Mouse (Mus musculus) hindbrain, postnatal 0 days (tissue): ENCODE measurements at regions not wholly inside any gene's neighbourhood (a gene's known extent, or its start where the extent isn't known, plus 50 kb on each side); places are given as distances from the start of the nearest gene placed in this dataset.

Experiments used
- ATAC-seq: fragments of 200-750 bp; cut with Nextera tagmentation; 2 replicates; pipeline ENCODE4 v1.8.0; 2017; ENCODE audit warnings: mild to moderate bottlenecking, moderate TSS enrichment, moderate library complexity
- DNase-seq: peaks from one replicate; pipeline ENCODE4 v3.0.0-alpha.2; 2015; ENCODE audit warnings: low spot score
- H3K27ac ChIP-seq: fragments of 300-500 bp; sonication (generic); 2 replicates; pipeline ENCODE4 v1.5.1; 2014; ENCODE audit warnings: mild to moderate bottlenecking
- H3K27me3 ChIP-seq: fragments of 300-500 bp; sonication (generic); 2 replicates; pipeline ENCODE4 v1.6.1; 2014; ENCODE audit warnings: low read length, mixed read lengths; ENCODE audit not compliant: insufficient read depth
- H3K36me3 ChIP-seq: fragments of 300-500 bp; sonication (generic); 2 replicates; pipeline ENCODE4 v1.6.1; 2014; ENCODE audit warnings: low read length, mixed read lengths; ENCODE audit not compliant: insufficient read depth
- H3K4me1 ChIP-seq: fragments of 300-500 bp; sonication (generic); 2 replicates; pipeline ENCODE4 v1.6.1; 2014; ENCODE audit warnings: antibody characterized with exemption, low read length, mixed read lengths; ENCODE audit not compliant: insufficient read depth
- H3K4me2 ChIP-seq: fragments of 300-500 bp; sonication (generic); 2 replicates; pipeline ENCODE4 v1.6.1; 2014; ENCODE audit warnings: low read depth, mild to moderate bottlenecking, low read length, moderate library complexity, mixed read lengths
- H3K4me3 ChIP-seq: fragments of 300-500 bp; sonication (generic); 2 replicates; pipeline ENCODE4 v1.5.1; 2014; ENCODE audit warnings: low read length
- H3K9ac ChIP-seq: fragments of 300-500 bp; sonication (generic); replicated peaks from 2 replicates; pipeline ENCODE4 v1.6.1; 2014; ENCODE audit warnings: mild to moderate bottlenecking, low read length, moderate library complexity, mixed read lengths
- H3K9me3 ChIP-seq: fragments of 300-500 bp; sonication (generic); 2 replicates; pipeline ENCODE4 v1.6.1; 2016; ENCODE audit warnings: low read length, mixed read lengths
- CTCF ChIP-seq: IDR thresholded peaks from 2 replicates; pipeline ENCODE4 v1.5.1; 2016; ENCODE audit warnings: antibody characterized with exemption, control low read depth, low read depth
- WGBS: fragments of 180-500 bp; shearing (Covaris S2); extraction: QIAGEN DNeasy Blood & Tissue Kit; methylation state at CpG from one replicate; pipeline ENCODE4 v1.1.7; 2014; 5-methylcytosine and 5-hydroxymethylcytosine counted together

GRCm38 (mm10) chr15:67357867-67358266, 857.2 kb upstream of the Lrrc6 start:
- DNase-seq (no peak), ATAC-seq (no peak)
- H3K9me3 ChIP-seq: no peaks in the 10 kb centered on the region
- no peak overlapping the region for H3K4me2 ChIP-seq
- H3K27me3 ChIP-seq: no peaks in the 10 kb centered on the region
- no peak overlapping the region for H3K27ac ChIP-seq
- no peak overlapping the region for H3K4me3 ChIP-seq
- H3K36me3 ChIP-seq: no peaks in the 10 kb centered on the region
- TF ChIP-seq CTCF: no peak
- H3K4me1 ChIP-seq: no peaks in the 10 kb centered on the region
- 87% methylated on average over 3 of the region's 3 CpGs for WGBS
- H3K9ac ChIP-seq: no peak overlapping the region

DNA sequence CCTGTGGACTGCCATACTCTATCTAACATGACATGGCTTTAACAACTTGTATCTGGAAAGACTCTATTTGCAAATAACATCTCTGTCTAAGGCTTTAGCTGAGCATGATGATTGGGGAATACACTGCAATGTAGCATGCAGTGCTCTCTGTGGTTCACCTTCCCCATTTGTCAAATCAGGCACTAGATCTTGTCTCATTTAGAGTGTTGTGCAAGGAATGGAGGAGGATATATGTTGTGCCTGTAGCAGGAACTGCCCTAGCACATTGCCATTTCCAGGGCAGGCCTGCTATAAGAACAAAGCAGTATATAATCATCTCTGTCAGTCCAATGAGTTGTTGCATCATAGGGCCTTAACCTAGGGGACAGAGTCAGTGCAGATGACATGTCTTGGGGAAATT, 854.6 kb upstream of the Lrrc6 start:
- H3K27ac ChIP-seq: no peak overlapping the region
- no peaks in the 10 kb centered on the region for H3K4me1 ChIP-seq
- H3K9me3 ChIP-seq: no peaks in the 10 kb centered on the region
- DNase-seq (no peak), ATAC-seq (no peak)
- H3K4me2 ChIP-seq: no peak overlapping the region
- TF ChIP-seq CTCF: no peak
- H3K9ac ChIP-seq: no peak overlapping the region
- no peak overlapping the region for H3K4me3 ChIP-seq
- no peaks in the 10 kb centered on the region for H3K27me3 ChIP-seq
- no peaks in the 10 kb centered on the region for H3K36me3 ChIP-seq

GRCm38 (mm10) chr15:67354598-67355159, 854.0 kb upstream of the Lrrc6 start:
- H3K4me1 ChIP-seq: no peaks in the 10 kb centered on the region
- DNase-seq (no peak), ATAC-seq (no peak)
- TF ChIP-seq CTCF: no peak
- no peak overlapping the region for H3K4me2 ChIP-seq
- no peak overlapping the region for H3K27ac ChIP-seq
- no peaks in the 10 kb centered on the region for H3K36me3 ChIP-seq
- no peaks in the 10 kb centered on the region for H3K27me3 ChIP-seq
- H3K4me3 ChIP-seq: no peak overlapping the region
- H3K9me3 ChIP-seq: no peaks in the 10 kb centered on the region
- no peak overlapping the region for H3K9ac ChIP-seq

DNA sequence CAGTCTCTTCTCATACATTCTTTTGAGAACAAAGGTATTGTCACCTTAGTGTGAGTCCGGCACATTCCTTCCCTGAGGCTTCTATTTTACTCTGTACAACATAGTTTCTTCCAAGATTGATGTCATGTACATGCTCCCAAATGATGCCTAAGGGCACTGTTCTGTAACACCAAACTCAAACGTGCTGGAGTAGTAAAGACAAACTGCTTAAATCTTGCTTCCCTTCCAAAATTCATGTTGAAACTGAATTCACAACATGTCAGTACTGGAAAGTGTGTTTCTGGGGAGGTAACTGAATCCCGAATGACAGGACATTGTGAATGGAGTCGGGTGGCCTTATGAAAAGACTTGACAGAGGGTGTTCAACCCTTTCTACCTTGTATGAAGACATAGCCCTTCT, 848.8 kb upstream of the Lrrc6 start:
- no peak overlapping the region for H3K4me2 ChIP-seq
- DNase-seq: no peak
- TF ChIP-seq CTCF: no peak
- 82% methylated on average over 4 of the region's 4 CpGs for WGBS
- no peak overlapping the region for H3K9ac ChIP-seq
- no peaks in the 10 kb centered on the region for H3K4me1 ChIP-seq
- no peak overlapping the region for H3K4me3 ChIP-seq
- ATAC-seq: no peak
- no peaks in the 10 kb centered on the region for H3K9me3 ChIP-seq
- no peaks in the 10 kb centered on the region for H3K27me3 ChIP-seq
- H3K36me3 ChIP-seq: no peaks in the 10 kb centered on the region
- no peak overlapping the region for H3K27ac ChIP-seq

DNA sequence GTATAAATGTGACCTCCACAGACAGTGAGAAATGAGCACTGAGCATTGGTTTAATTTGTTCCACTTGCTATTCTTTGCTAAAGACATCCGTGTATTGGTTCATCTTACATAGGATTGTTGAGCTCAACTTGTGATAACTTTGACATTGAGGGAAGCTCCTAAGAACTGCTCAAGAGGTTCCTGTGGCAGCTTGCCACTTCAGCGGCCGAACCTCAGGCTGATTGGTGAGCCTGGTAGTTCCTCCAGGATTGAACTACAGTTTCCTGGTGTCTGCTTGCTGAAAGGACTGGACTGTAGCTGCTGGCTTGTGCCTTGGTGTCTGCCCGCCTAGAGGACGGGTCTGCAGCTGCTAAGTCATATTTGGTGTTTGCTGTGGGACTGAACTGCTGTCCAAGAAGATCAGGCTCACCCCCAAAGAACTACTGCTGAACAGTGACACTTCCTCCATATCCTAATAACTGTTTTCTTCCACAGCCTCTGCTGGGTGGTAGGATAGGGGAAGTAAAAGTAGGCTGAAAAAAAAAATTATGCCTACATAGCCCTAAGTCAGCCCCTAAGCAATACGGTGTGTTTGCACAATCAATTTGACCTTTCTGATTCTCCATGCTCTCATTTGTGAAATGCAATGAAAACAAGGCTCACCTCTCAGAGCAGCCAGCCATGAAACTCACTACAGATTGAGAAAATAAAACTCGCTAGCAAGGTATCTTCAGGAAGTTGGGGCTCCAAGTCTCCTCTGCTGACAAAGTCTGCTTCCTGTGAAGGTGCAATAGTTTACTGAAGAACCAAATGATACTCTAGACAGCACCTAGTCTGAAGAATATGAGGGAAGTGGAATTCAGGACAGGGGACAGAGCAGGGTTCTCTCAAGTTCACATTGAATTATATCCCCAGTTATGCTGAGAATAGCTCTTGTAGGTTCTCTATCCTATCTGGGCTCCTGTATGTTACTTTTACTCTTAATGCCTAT, 844.8 kb upstream of the Lrrc6 start:
- H3K27me3 ChIP-seq: no peaks in the 10 kb centered on the region
- 81% methylated on average over 7 of the region's 7 CpGs for WGBS
- H3K4me2 ChIP-seq: no peak overlapping the region
- ATAC-seq (no peak), DNase-seq (no peak)
- no peaks in the 10 kb centered on the region for H3K4me1 ChIP-seq
- no peak overlapping the region for H3K9ac ChIP-seq
- H3K27ac ChIP-seq: no peak overlapping the region
- no peaks in the 10 kb centered on the region for H3K36me3 ChIP-seq
- H3K9me3 ChIP-seq: no peaks in the 10 kb centered on the region
- TF ChIP-seq CTCF: no peak
- H3K4me3 ChIP-seq: no peak overlapping the region

GRCm38 (mm10) chr15:67342050-67342449, 841.3 kb upstream of the Lrrc6 start:
- no peak for ATAC-seq
- Histone ChIP-seq H3K9ac (no peak overlapping the region), H3K4me1 (no peaks in the 10 kb centered on the region), H3K27ac (no peak overlapping the region), H3K9me3 (no peaks in the 10 kb centered on the region), H3K36me3 (no peaks in the 10 kb centered on the region), H3K4me3 (no peak overlapping the region), H3K4me2 (no peak overlapping the region), H3K27me3 (no peaks in the 10 kb centered on the region)
- 83% methylated on average over 3 of the region's 3 CpGs for WGBS
- no peak for DNase-seq
- no peak for TF ChIP-seq CTCF

DNA sequence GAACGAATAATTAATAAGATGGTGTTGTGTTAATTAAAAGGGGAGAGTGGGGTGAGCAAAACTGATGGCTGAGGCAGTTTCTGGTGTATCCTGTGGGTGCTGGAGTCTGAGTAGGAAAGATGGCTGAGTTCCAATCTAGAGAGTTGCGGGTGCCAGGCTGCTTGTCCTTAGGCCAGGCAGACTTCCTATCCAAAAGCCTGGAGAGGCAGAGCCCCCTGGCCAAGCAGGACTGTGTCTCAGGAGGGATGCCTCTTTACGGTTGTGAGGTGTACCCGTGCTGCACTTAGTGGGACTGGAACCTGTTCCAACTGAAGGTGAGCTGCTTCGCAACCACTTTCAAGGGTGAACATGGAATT, 836.3 kb upstream of the Lrrc6 start:
- no peak for TF ChIP-seq CTCF
- WGBS: 66% methylated on average over 5 of the region's 5 CpGs
- no peaks in the 10 kb centered on the region for H3K4me1 ChIP-seq
- no peaks in the 10 kb centered on the region for H3K9me3 ChIP-seq
- no peak for DNase-seq
- H3K36me3 ChIP-seq: no peaks in the 10 kb centered on the region
- H3K27me3 ChIP-seq: no peaks in the 10 kb centered on the region
- no peak for ATAC-seq
- no peak overlapping the region for H3K4me2 ChIP-seq
- H3K9ac ChIP-seq: no peak overlapping the region
- H3K27ac ChIP-seq: no peak overlapping the region
- H3K4me3 ChIP-seq: no peak overlapping the region
